Mouse (Mus musculus) CH12.LX (cell line): ENCODE results near the gene Kansl3. TPM values are rescaled to one million over a fixed set of nuclear protein-coding genes. Genes with fewer than 3 reads are reported as not detected.

Source experiments
- DNase-seq: peaks from one replicate; pipeline ENCODE4 v3.0.0-alpha.2; 2013; ENCODE audit errors: extremely low read depth
- H3K27ac ChIP-seq: 2 replicates; pipeline ENCODE4 v1.5.1; 2012; ENCODE audit warnings: low read depth, mild to moderate bottlenecking, control low read depth, moderate library complexity; ENCODE audit not compliant: insufficient read depth
- H3K27me3 ChIP-seq: replicated peaks from 2 replicates; pipeline ENCODE3; 2012; ENCODE audit warnings: inconsistent platforms
- H3K36me3 ChIP-seq, 2 experiments: replicated peaks in 1 of 2; 2 replicates each; pipeline versions ENCODE3 to v1.6.1; 2012; ENCODE audit warnings: inconsistent platforms in 1 of 2, low read length in 1 of 2, mild to moderate bottlenecking in 1 of 2, mixed read lengths in 1 of 2, moderate library complexity in 1 of 2; ENCODE audit not compliant: control insufficient read depth in 1 of 2, insufficient read depth in 1 of 2
- H3K4me1 ChIP-seq, 2 experiments: 2 replicates each; pipeline ENCODE4 v1.6.1; 2012; ENCODE audit warnings: inconsistent platforms in 1 of 2, moderate library complexity in 1 of 2; ENCODE audit not compliant: insufficient read depth in 2 of 2, control insufficient read depth in 1 of 2
- H3K4me2 ChIP-seq: 2 replicates; pipeline ENCODE4 v1.6.1; 2012; ENCODE audit warnings: low read depth, mild to moderate bottlenecking, control low read depth; ENCODE audit not compliant: poor library complexity, insufficient read depth, severe bottlenecking
- H3K4me3 ChIP-seq, 3 experiments: fragments of 150-350 bp in 1 of 3; sonication (generic) in 1 of 3; replicated peaks in 1 of 3; 2 replicates each; pipeline versions ENCODE3 to v1.5.1; 2011 to 2012; ENCODE audit warnings: low read depth in 2 of 3, low read length in 2 of 3, mild to moderate bottlenecking in 2 of 3, moderate library complexity in 2 of 3, control low read depth in 1 of 3, improper control_type of control experiment in 1 of 3, inconsistent platforms in 1 of 3, mixed read lengths in 1 of 3; ENCODE audit not compliant: poor library complexity in 1 of 3
- H3K79me2 ChIP-seq: replicated peaks from 2 replicates; pipeline ENCODE4 v1.6.1; 2012; ENCODE audit warnings: mild to moderate bottlenecking, moderate library complexity; ENCODE audit not compliant: control insufficient read depth, poor library complexity, insufficient read depth, severe bottlenecking; ENCODE audit errors: extremely low read depth
- H3K9ac ChIP-seq: 2 replicates; pipeline ENCODE4 v1.6.1; 2012; ENCODE audit warnings: low read depth, mild to moderate bottlenecking, control low read depth, moderate library complexity; ENCODE audit not compliant: insufficient read depth
- H3K9me3 ChIP-seq: replicated peaks from 2 replicates; pipeline ENCODE3; 2012; ENCODE audit warnings: low read length, inconsistent platforms, mixed read lengths
- CHD1 ChIP-seq: IDR thresholded peaks from 2 replicates; pipeline ENCODE4 v1.6.1; 2012; ENCODE audit warnings: low read depth, low read length, improper control_type of control experiment, inconsistent platforms
- CTCF ChIP-seq, 2 experiments: IDR thresholded peaks in 1 of 2; conservative IDR thresholded peaks in 1 of 2; 2 replicates each; pipeline ENCODE4 v1.5.1; 2011 to 2012; ENCODE audit warnings: low read depth in 2 of 2, low read length in 2 of 2, improper control_type of control experiment in 1 of 2, inconsistent platforms in 1 of 2, mild to moderate bottlenecking in 1 of 2, moderate library complexity in 1 of 2
- E2F4 ChIP-seq: IDR thresholded peaks from 2 replicates; pipeline ENCODE4 v1.6.1; 2011; ENCODE audit warnings: low read depth, low read length, improper control_type of control experiment; ENCODE audit not compliant: insufficient replicate concordance
- EP300 ChIP-seq: IDR thresholded peaks from 2 replicates; pipeline ENCODE4 v1.6.1; 2011; ENCODE audit warnings: low read length, improper control_type of control experiment
- ETS1 ChIP-seq: conservative IDR thresholded peaks from 2 replicates; pipeline ENCODE4 v1.6.1; 2012; ENCODE audit warnings: low read depth, mild to moderate bottlenecking, inconsistent platforms, low read length, improper control_type of control experiment, moderate library complexity
- IRF4 ChIP-seq: IDR thresholded peaks from 2 replicates; pipeline ENCODE4 v1.6.1; 2014; ENCODE audit warnings: low read depth, mild to moderate bottlenecking, inconsistent platforms, low read length, improper control_type of control experiment
- JUND ChIP-seq: conservative IDR thresholded peaks from 2 replicates; pipeline ENCODE4 v1.6.1; 2011; ENCODE audit warnings: low read depth, low read length, improper control_type of control experiment
- MAZ ChIP-seq: IDR thresholded peaks from 2 replicates; pipeline ENCODE4 v1.6.1; 2012; ENCODE audit warnings: low read depth, mild to moderate bottlenecking, inconsistent platforms, low read length, improper control_type of control experiment, moderate library complexity
- MEF2A ChIP-seq: IDR thresholded peaks from 2 replicates; pipeline ENCODE4 v1.6.1; 2014; ENCODE audit warnings: low read depth, mild to moderate bottlenecking, inconsistent platforms, low read length, improper control_type of control experiment, borderline replicate concordance
- USF1 ChIP-seq: IDR thresholded peaks from 2 replicates; pipeline ENCODE4 v1.6.1; 2014; ENCODE audit warnings: low read depth, mild to moderate bottlenecking, inconsistent platforms, low read length, improper control_type of control experiment
- ZMIZ1 ChIP-seq: IDR thresholded peaks from 2 replicates; pipeline ENCODE4 v1.6.1; 2012; ENCODE audit warnings: low read depth, mild to moderate bottlenecking, inconsistent platforms, low read length, improper control_type of control experiment
- dilution Hi-C: fragments of 300-500 bp; cut with MboI; formaldehyde crosslinking; loops from 2 replicates; pipeline ENCODE4 v1.14.3; 2020; ENCODE audit warnings: low sequenced_read_pairs; ENCODE audit not compliant: extremely low pct_unique_long_range_greater_than_20kb, extremely low pct_ligation_motif_present
- in situ Hi-C: fragments of 300-500 bp; cut with MboI; formaldehyde crosslinking; loops from 3 replicates; pipeline ENCODE4 v1.14.3; 2019; ENCODE audit warnings: low sequenced_read_pairs, low pct_ligation_motif_present, low pct_unique_long_range_greater_than_20kb, mixed read lengths
- polyA plus RNA-seq: library from polyadenylated mRNA; unstranded; fragments of >175 nt; gene quantifications from 2 replicates; pipeline ENCODE4 v1.2.1, GENCODE M21; 2012; ENCODE audit warnings: low read depth; ENCODE audit not compliant: insufficient read length
- total RNA-seq, 2 experiments: library from RNA; depleted of rRNA; stranded (reverse); fragments of 300-350 nt in 1 of 2; fragments of >200 nt in 1 of 2; gene quantifications; 2 replicates each; pipeline ENCODE4 v1.2.3; 2012 to 2014

The Kansl3 gene
- total and polyA plus RNA-seq, 3 experiments: 14.3 to 21.2 (median 17.0) TPM

- in situ Hi-C loops: no loop called here
- Histone ChIP-seq H3K4me3 (no peak overlapping the region), H3K27ac (no peak overlapping the region), H3K79me2 (no peaks in the 10 kb centered on the region), H3K4me2 (no peak overlapping the region), H3K27me3 (peaks cover 50% of the 10 kb centered on the region), H3K4me1 (peaks cover 35 to 57% of the 10 kb centered on the region in 2 experiments), H3K9ac (no peak overlapping the region), H3K9me3 (no peaks in the 10 kb centered on the region), H3K36me3 (no peaks in the 10 kb centered on the region)
- dilution Hi-C loops: no loop called here
- DNase-seq: no peak
- no peak for TF ChIP-seq JUND
- no peak for TF ChIP-seq ZMIZ1
- TF ChIP-seq MEF2A: no peak
- no peak for TF ChIP-seq CHD1
- no peak for TF ChIP-seq E2F4
These were observed 74.6 kb downstream of the Kansl3 start for GRCm38 (mm10) chr1:36294402-36294801.

GRCm38 (mm10) chr1:36293470-36293869 lies 75.5 kb downstream of the Kansl3 start:
- Histone ChIP-seq H3K9me3 (no peaks in the 10 kb centered on the region), H3K4me3 (no peak overlapping the region), H3K4me1 (peaks cover 35 to 48% of the 10 kb centered on the region in 2 experiments), H3K27ac (no peak overlapping the region), H3K79me2 (no peaks in the 10 kb centered on the region), H3K27me3 (peaks cover 46% of the 10 kb centered on the region)
- in situ Hi-C loops: no loop called here
- dilution Hi-C loops: no loop called here
- DNase-seq: peak; percentile 44
- TF ChIP-seq IRF4 (peak; percentile 76; the same call in 1 of the 2 replicates), CHD1 (no peak), JUND (no peak), USF1 (no peak), EP300 (peak; percentile 31; the same call in 1 of the 2 replicates), CTCF (conservative IDR thresholded peaks at IDR 0.05 in 1 of 2, IDR thresholded peaks at IDR 0.05 in 1 of 2; ENCODE audit: low read depth in 2 of 2, low read length in 2 of 2) (no peak), MAZ (no peak), ETS1 (peak; percentile 41; the same call in 1 of the 2 replicates)
- TF ChIP-seq, all 38 proteins: peak for 3
- Histone ChIP-seq H3K9ac (no peak overlapping the region), H3K4me2 (no peak overlapping the region), H3K36me3 (no peaks in the 10 kb centered on the region)

Other genes starting within 250 kb of the Kansl3 start
- 41.2 and 47.9 TPM in 2 replicates for gene Uggt1, start 124.5 kb downstream of the Kansl3 start, total RNA-seq (2012; rRNA removed)
- gene Uggt1, start 124.5 kb downstream of the Kansl3 start, total RNA-seq (2014; rRNA removed): 35.3 and 39.8 TPM in 2 replicates
- 38.6 and 39.5 TPM in 2 replicates for gene Uggt1, start 124.5 kb downstream of the Kansl3 start, polyA plus RNA-seq
- 0.08 TPM in 1 of 2 replicates, not detected in the other for gene Neurl3, start 94.5 kb downstream of the Kansl3 start, total RNA-seq (2012; rRNA removed)
- 0.08 TPM in 1 of 2 replicates, not detected in the other for gene Neurl3, start 94.5 kb downstream of the Kansl3 start, total RNA-seq (2014; rRNA removed)
- 0.09 and 0.10 TPM in 2 replicates for gene Neurl3, start 94.5 kb downstream of the Kansl3 start, polyA plus RNA-seq
- 15.2 and 19.6 TPM in 2 replicates for gene Arid5a, start 61.4 kb downstream of the Kansl3 start, total RNA-seq (2012; rRNA removed)
- gene Arid5a, start 61.4 kb downstream of the Kansl3 start, total RNA-seq (2014; rRNA removed): 16.0 and 17.0 TPM in 2 replicates
- gene Arid5a, start 61.4 kb downstream of the Kansl3 start, polyA plus RNA-seq: 13.2 and 16.1 TPM in 2 replicates
- gene Fer1l5, start 3.1 kb upstream of the Kansl3 start, total RNA-seq (2012; rRNA removed): 0.08 TPM in 1 of 2 replicates, not detected in the other
- not detected in 2 replicates for gene Fer1l5, start 3.1 kb upstream of the Kansl3 start, total RNA-seq (2014; rRNA removed)
- 0.85 and 1.2 TPM in 2 replicates for gene Fer1l5, start 3.1 kb upstream of the Kansl3 start, polyA plus RNA-seq
- gene Lman2l, start 76.1 kb upstream of the Kansl3 start, total RNA-seq (2012; rRNA removed): 6.0 and 8.5 TPM in 2 replicates
- gene Lman2l, start 76.1 kb upstream of the Kansl3 start, total RNA-seq (2014; rRNA removed): 7.9 and 8.8 TPM in 2 replicates
- gene Lman2l, start 76.1 kb upstream of the Kansl3 start, polyA plus RNA-seq: 19.1 and 20.3 TPM in 2 replicates
- gene Cnnm4, start 102.4 kb upstream of the Kansl3 start, total RNA-seq (2012; rRNA removed): 4.6 and 5.0 TPM in 2 replicates
- gene Cnnm4, start 102.4 kb upstream of the Kansl3 start, total RNA-seq (2014; rRNA removed): 3.0 and 3.2 TPM in 2 replicates
- gene Cnnm4, start 102.4 kb upstream of the Kansl3 start, polyA plus RNA-seq: 3.0 and 3.5 TPM in 2 replicates
- 8.4 and 9.2 TPM in 2 replicates for gene Cnnm3, start 142.7 kb upstream of the Kansl3 start, total RNA-seq (2012; rRNA removed)
- 2.8 and 3.0 TPM in 2 replicates for gene Cnnm3, start 142.7 kb upstream of the Kansl3 start, total RNA-seq (2014; rRNA removed)
- 7.1 and 8.8 TPM in 2 replicates for gene Cnnm3, start 142.7 kb upstream of the Kansl3 start, polyA plus RNA-seq
- gene Ankrd23, start 167.7 kb upstream of the Kansl3 start, total RNA-seq (2012; rRNA removed): 6.1 and 6.7 TPM in 2 replicates
- gene Ankrd23, start 167.7 kb upstream of the Kansl3 start, total RNA-seq (2014; rRNA removed): 2.8 and 4.1 TPM in 2 replicates
- gene Ankrd23, start 167.7 kb upstream of the Kansl3 start, polyA plus RNA-seq: 3.7 and 4.9 TPM in 2 replicates
- gene Gm42417, start 170.2 kb upstream of the Kansl3 start, total RNA-seq (2012; rRNA removed): 0.08 TPM in 1 of 2 replicates, not detected in the other
- not detected in 2 replicates for gene Gm42417, start 170.2 kb upstream of the Kansl3 start, total RNA-seq (2014; rRNA removed)
- 1.7 and 3.9 TPM in 2 replicates for gene Gm42417, start 170.2 kb upstream of the Kansl3 start, polyA plus RNA-seq
- 11.6 and 14.8 TPM in 2 replicates for gene Ankrd39, start 178.3 kb upstream of the Kansl3 start, total RNA-seq (2012; rRNA removed)
- 4.3 and 5.1 TPM in 2 replicates for gene Ankrd39, start 178.3 kb upstream of the Kansl3 start, total RNA-seq (2014; rRNA removed)
- 8.5 and 11.6 TPM in 2 replicates for gene Ankrd39, start 178.3 kb upstream of the Kansl3 start, polyA plus RNA-seq
- 2.2 and 3.4 TPM in 2 replicates for gene Sema4c, start 189.2 kb upstream of the Kansl3 start, total RNA-seq (2012; rRNA removed)
- 0.63 and 0.70 TPM in 2 replicates for gene Sema4c, start 189.2 kb upstream of the Kansl3 start, total RNA-seq (2014; rRNA removed)
- 1.5 and 1.7 TPM in 2 replicates for gene Sema4c, start 189.2 kb upstream of the Kansl3 start, polyA plus RNA-seq